Mouse (Mus musculus) liver, embryonic 14.5 days (tissue): ENCODE results near the gene Mlh3. TPM values are rescaled to one million over a fixed set of nuclear protein-coding genes. Genes with fewer than 3 reads are reported as not detected.

Experiments used
- ATAC-seq: fragments of 200-750 bp; cut with Nextera tagmentation; 2 replicates; pipeline ENCODE4 v1.8.0; 2017; ENCODE audit warnings: moderate number of reproducible peaks, mild to moderate bottlenecking, moderate library complexity; ENCODE audit not compliant: insufficient read depth
- DNase-seq, 3 experiments: peaks; one replicate each; pipeline ENCODE4 v3.0.0-alpha.2; 2012 to 2013; ENCODE audit warnings: low read depth in 3 of 3, low spot score in 3 of 3
- H3K27ac ChIP-seq: fragments of 300-500 bp; sonication (generic); 2 replicates; pipeline ENCODE4 v1.5.1; 2014; ENCODE audit warnings: moderate library complexity, mild to moderate bottlenecking, control low read depth, inconsistent platforms
- H3K27me3 ChIP-seq: fragments of 300-500 bp; sonication (generic); 2 replicates; pipeline ENCODE4 v1.6.1; 2014; ENCODE audit warnings: mild to moderate bottlenecking, low read length, moderate library complexity; ENCODE audit not compliant: control insufficient read depth, insufficient read depth
- H3K36me3 ChIP-seq: fragments of 300-500 bp; sonication (generic); replicated peaks from 2 replicates; pipeline ENCODE4 v1.6.1; 2014; ENCODE audit warnings: low read depth; ENCODE audit not compliant: control insufficient read depth, insufficient read depth
- H3K4me1 ChIP-seq, 2 experiments: fragments of 200-500 bp in 1 of 2; fragments of 300-500 bp in 1 of 2; sonication (generic) in 1 of 2; replicated peaks; 2 replicates each; pipeline ENCODE4 v1.6.1; 2012 to 2014; ENCODE audit warnings: antibody characterized with exemption in 1 of 2, inconsistent platforms in 1 of 2, low read length in 1 of 2; ENCODE audit not compliant: control insufficient read depth in 2 of 2, insufficient read depth in 2 of 2
- H3K4me2 ChIP-seq: fragments of 300-500 bp; sonication (generic); 2 replicates; pipeline ENCODE4 v1.6.1; 2014; ENCODE audit warnings: low read depth, mild to moderate bottlenecking, control low read depth, moderate library complexity
- H3K4me3 ChIP-seq, 2 experiments: fragments of 200-500 bp in 1 of 2; fragments of 300-500 bp in 1 of 2; sonication (generic) in 1 of 2; 2 replicates each; pipeline ENCODE4 v1.5.1; 2012 to 2014; ENCODE audit warnings: low read depth in 2 of 2, low read length in 2 of 2, mild to moderate bottlenecking in 2 of 2, control low read depth in 1 of 2, inconsistent platforms in 1 of 2, moderate library complexity in 1 of 2; ENCODE audit not compliant: insufficient read depth in 1 of 2
- H3K9ac ChIP-seq: fragments of 300-500 bp; sonication (generic); replicated peaks from 2 replicates; pipeline ENCODE4 v1.6.1; 2014; ENCODE audit warnings: mild to moderate bottlenecking, control low read depth, moderate library complexity
- H3K9me3 ChIP-seq: fragments of 300-500 bp; sonication (generic); 2 replicates; pipeline ENCODE4 v1.6.1; 2016; ENCODE audit warnings: low read length, mixed read lengths; ENCODE audit not compliant: control insufficient read depth
- CTCF ChIP-seq: IDR thresholded peaks from 2 replicates; pipeline ENCODE4 v1.5.1; 2016; ENCODE audit warnings: antibody characterized with exemption, low read depth, control low read depth
- EP300 ChIP-seq: IDR thresholded peaks from 2 replicates; pipeline ENCODE4 v1.6.1; 2016; ENCODE audit warnings: antibody characterized with exemption, low read depth
- WGBS: fragments of 180-500 bp; shearing (Covaris S2); extraction: QIAGEN DNeasy Blood & Tissue Kit; methylation state at CpG from one replicate; pipeline ENCODE4 v1.1.7; 2014; ENCODE audit not compliant: insufficient replicate concordance; 5-methylcytosine and 5-hydroxymethylcytosine counted together
- polyA plus RNA-seq, 2 experiments: library from polyadenylated mRNA; depleted of rRNA in 1 of 2; stranded (reverse) in 1 of 2; unstranded in 1 of 2; fragments of >200 nt; fragmentation: Nextera tagmentation in 1 of 2; extraction: Ambion mirVana in 1 of 2; gene quantifications; 2 replicates each; pipeline versions ENCODE4 v1.2.1 to v1.2.3; 2012 to 2014

Gene Mlh3
- polyA plus RNA-seq, 2 experiments = 2.0 to 2.3 TPM

- no peak for ATAC-seq
- Histone ChIP-seq H3K9ac (no peak overlapping the region), H3K27me3 (no peaks in the 10 kb centered on the region)
Measured at GRCm38 (mm10) chr12:85298835-85299180, 28.4 kb upstream of the Mlh3 start.

DNA sequence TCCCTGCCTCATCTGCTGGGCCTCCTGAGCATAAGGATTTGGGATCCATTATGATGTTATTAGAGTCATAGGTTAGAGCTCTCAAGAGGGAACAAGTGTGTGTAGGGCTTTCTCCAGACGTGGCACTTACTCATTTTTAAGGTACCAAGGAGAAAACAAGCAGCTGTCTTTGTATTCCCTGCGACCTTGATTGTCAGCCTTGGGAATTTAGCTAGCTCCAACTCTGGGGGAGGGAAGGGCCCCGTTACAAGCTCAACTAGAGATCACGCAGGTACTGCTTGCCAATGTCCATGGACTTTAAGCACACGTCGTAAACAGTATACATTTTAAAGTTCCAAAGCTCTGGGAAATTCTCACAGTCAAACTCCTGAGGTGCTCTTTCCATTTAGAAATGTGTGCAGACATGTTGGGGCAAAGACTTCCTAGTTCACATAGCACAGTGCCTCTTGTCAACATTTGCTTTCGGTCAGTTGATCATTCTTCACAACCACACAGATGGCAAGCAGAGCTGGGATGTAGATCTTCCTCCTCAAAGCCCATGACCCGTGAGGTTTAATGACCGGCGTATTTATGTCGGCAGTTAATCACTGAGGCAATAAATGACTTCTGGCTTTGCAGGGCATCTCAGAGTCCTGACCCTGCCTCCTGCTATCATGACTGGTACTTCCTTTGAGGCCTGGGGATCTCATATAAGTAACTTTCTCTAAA is 27.9 kb upstream of the Mlh3 start:
- Histone ChIP-seq H3K36me3 (peaks cover 25% of the 10 kb centered on the region), H3K4me3 (no peak overlapping the region), H3K9me3 (no peaks in the 10 kb centered on the region; the same call in 1 of the 2 replicates), H3K27me3 (no peaks in the 10 kb centered on the region), H3K27ac (no peak overlapping the region), H3K9ac (no peak overlapping the region), H3K4me1 (no peaks in the 10 kb centered on the region), H3K4me2 (no peak overlapping the region)
- DNase-seq (no peak), ATAC-seq (no peak)
- TF ChIP-seq EP300 (no peak), CTCF (no peak)
- 64% methylated on average over 11 of the region's 11 CpGs for WGBS

More at GRCm38 (mm10) chr12:85298835-85299180, 28.4 kb upstream of the Mlh3 start:
- Histone ChIP-seq H3K4me1 (no peaks in the 10 kb centered on the region), H3K4me2 (no peak overlapping the region), H3K27ac (no peak overlapping the region), H3K4me3 (no peak overlapping the region), H3K36me3 (peaks cover 30% of the 10 kb centered on the region), H3K9me3 (no peaks in the 10 kb centered on the region; the same call in 1 of the 2 replicates)
- WGBS = 81% methylated on average over 1 of the region's 1 CpGs
- DNase-seq = no peak
- TF ChIP-seq EP300 (no peak), CTCF (no peak)

DNA sequence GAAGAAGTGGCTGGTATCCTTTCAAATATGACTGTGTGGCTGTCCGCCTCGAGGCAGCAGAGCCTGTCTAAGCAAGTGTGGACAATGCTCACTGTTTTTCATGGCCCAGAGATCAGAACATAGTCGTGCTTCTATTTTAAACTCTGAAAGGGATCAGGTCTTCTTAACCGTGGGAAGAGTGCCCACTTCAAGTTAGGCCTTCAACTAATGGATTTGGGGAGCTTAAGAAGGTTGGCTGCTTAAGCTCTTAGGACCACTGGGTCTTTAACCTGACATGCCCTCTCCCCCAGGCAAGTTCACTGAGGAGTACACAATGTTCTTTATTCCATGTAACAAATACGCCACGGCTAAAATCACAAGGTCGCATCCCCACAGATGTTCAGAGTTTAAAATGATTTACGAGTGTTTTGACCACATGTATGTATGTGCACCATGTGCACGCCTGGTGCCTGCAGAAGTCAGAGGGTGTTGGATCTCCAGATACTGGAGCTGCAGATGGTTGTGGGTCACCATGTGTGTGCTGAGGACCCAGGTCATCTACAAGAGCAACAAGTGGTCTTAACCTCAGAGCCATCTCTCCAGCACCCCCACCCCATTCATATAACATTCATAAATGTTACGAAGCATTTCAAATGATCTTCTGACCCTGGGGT is 27.1 kb upstream of the Mlh3 start:
- no peak overlapping the region for H3K27ac ChIP-seq
- 66% methylated on average over 10 of the region's 10 CpGs for WGBS
- H3K4me2 ChIP-seq = no peak overlapping the region
- no peak for DNase-seq
- ATAC-seq = no peak
- no peaks in the 10 kb centered on the region for H3K27me3 ChIP-seq
- H3K9me3 ChIP-seq = no peaks in the 10 kb centered on the region; the same call in 1 of the 2 replicates
- H3K4me3 ChIP-seq = no peak overlapping the region
- no peak for TF ChIP-seq CTCF
- TF ChIP-seq EP300 = no peak
- peaks cover 20% of the 10 kb centered on the region for H3K36me3 ChIP-seq
- H3K4me1 ChIP-seq = no peaks in the 10 kb centered on the region
- H3K9ac ChIP-seq = no peak overlapping the region

DNA sequence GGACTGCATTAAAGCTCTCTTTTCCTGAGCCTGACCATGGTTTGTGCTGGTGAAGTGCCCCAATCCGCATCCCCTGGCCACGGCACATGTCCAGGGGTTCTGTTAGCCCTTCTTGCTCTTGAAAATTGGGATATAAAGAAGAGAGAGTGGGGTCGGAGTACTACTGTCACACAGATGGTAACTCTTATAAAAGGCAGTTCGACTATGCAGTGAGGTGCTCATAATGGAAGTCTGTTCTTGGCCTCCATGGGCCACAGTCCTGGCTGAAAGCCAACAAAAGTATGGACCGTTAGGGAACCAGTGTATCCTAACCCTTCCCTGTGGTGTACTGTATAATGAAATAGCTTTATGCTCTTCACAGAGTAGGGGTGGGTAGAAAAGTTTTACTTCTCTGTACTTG is 26.5 kb upstream of the Mlh3 start:
- WGBS = 72% methylated on average over 5 of the region's 5 CpGs

GRCm38 (mm10) chr12:85295506-85295905 is 25.1 kb upstream of the Mlh3 start:
- WGBS = 70% methylated on average over 2 of the region's 2 CpGs
- ATAC-seq (no peak), DNase-seq (no peak)
- TF ChIP-seq CTCF = no peak
- no peak for TF ChIP-seq EP300
- Histone ChIP-seq H3K4me3 (no peak overlapping the region), H3K27me3 (no peaks in the 10 kb centered on the region), H3K27ac (no peak overlapping the region), H3K4me2 (no peak overlapping the region), H3K9ac (no peak overlapping the region), H3K36me3 (peaks cover 4% of the 10 kb centered on the region; the same call in 1 of the 2 replicates), H3K9me3 (no peaks in the 10 kb centered on the region; the same call in 1 of the 2 replicates), H3K4me1 (no peaks in the 10 kb centered on the region)

More for the DNA sequence above, 26.5 kb upstream of the Mlh3 start:
- no peak overlapping the region for H3K27ac ChIP-seq
- no peak for ATAC-seq
- H3K4me2 ChIP-seq = no peak overlapping the region
- no peaks in the 10 kb centered on the region for H3K4me1 ChIP-seq
- H3K9ac ChIP-seq = no peak overlapping the region
- DNase-seq = no peak
- peaks cover 16% of the 10 kb centered on the region for H3K36me3 ChIP-seq
- no peaks in the 10 kb centered on the region; the same call in 1 of the 2 replicates for H3K9me3 ChIP-seq
- H3K4me3 ChIP-seq = no peak overlapping the region
- H3K27me3 ChIP-seq = no peaks in the 10 kb centered on the region
- TF ChIP-seq CTCF (no peak), EP300 (no peak)
